Mouse (Mus musculus) neural tube, embryonic 11.5 days (tissue): Measurements from ENCODE around the gene Tmc8. TPM values are rescaled to one million over a fixed set of nuclear protein-coding genes. Genes with fewer than 3 reads are reported as not detected.
"Not testable (repeated sequence)": the region's sequence is repeated elsewhere in the genome, so short reads cannot be mapped to it uniquely, and the experiment has no call there.

Experiments used
- ATAC-seq: fragments of 200-750 bp; cut with Nextera tagmentation; 2 replicates; pipeline ENCODE4 v1.8.0; 2017; ENCODE audit warnings: moderate number of reproducible peaks, mild to moderate bottlenecking, moderate TSS enrichment, moderate library complexity; ENCODE audit not compliant: insufficient read depth, low FRiP score, low TSS enrichment
- DNase-seq: peaks from one replicate; pipeline ENCODE4 v3.0.0-alpha.2; 2015; ENCODE audit warnings: low spot score
- H3K27ac ChIP-seq: fragments of 300-500 bp; sonication (generic); 2 replicates; pipeline ENCODE4 v1.5.1; 2014; ENCODE audit warnings: low read depth, mild to moderate bottlenecking, low read length
- H3K27me3 ChIP-seq: fragments of 300-500 bp; sonication (generic); 2 replicates; pipeline ENCODE4 v1.6.1; 2014; ENCODE audit warnings: mild to moderate bottlenecking, low read length, mixed read lengths; ENCODE audit not compliant: control insufficient read depth, insufficient read depth
- H3K36me3 ChIP-seq: fragments of 300-500 bp; sonication (generic); 2 replicates; pipeline ENCODE4 v1.6.1; 2014; ENCODE audit warnings: mild to moderate bottlenecking, low read length, moderate library complexity, mixed read lengths; ENCODE audit not compliant: control insufficient read depth, insufficient read depth
- H3K4me1 ChIP-seq: fragments of 300-500 bp; sonication (generic); 2 replicates; pipeline ENCODE4 v1.6.1; 2014; ENCODE audit warnings: low read length, mixed read lengths; ENCODE audit not compliant: control insufficient read depth, insufficient read depth
- H3K4me2 ChIP-seq: fragments of 300-500 bp; sonication (generic); 2 replicates; pipeline ENCODE4 v1.6.1; 2014; ENCODE audit warnings: low read depth, mild to moderate bottlenecking, moderate library complexity
- H3K4me3 ChIP-seq: fragments of 300-500 bp; sonication (generic); 2 replicates; pipeline ENCODE4 v1.5.1; 2014; ENCODE audit warnings: low read depth, low read length
- H3K9ac ChIP-seq: fragments of 300-500 bp; sonication (generic); 2 replicates; pipeline ENCODE4 v1.6.1; 2014; ENCODE audit warnings: mild to moderate bottlenecking, low read length
- H3K9me3 ChIP-seq: fragments of 300-500 bp; sonication (generic); 2 replicates; pipeline ENCODE4 v1.6.1; 2016; ENCODE audit warnings: low read length; ENCODE audit not compliant: control insufficient read depth
- WGBS: fragments of 180-500 bp; shearing (Covaris S2); extraction: QIAGEN DNeasy Blood & Tissue Kit; methylation state at CpG from one replicate; pipeline ENCODE4 v1.1.7; 2014; 5-methylcytosine and 5-hydroxymethylcytosine counted together
- polyA plus RNA-seq: library from polyadenylated mRNA; unstranded; fragments of >200 nt; fragmentation: Nextera tagmentation; extraction: Ambion mirVana; gene quantifications from 2 replicates; pipeline ENCODE4 v1.2.1, GENCODE M21; 2014

Tmc8 gene
- polyA plus RNA-seq, 1 experiment from 2014 or later: 1.8 TPM

- peak within 1 kb of the TSS; percentile 65 for H3K9ac ChIP-seq
- DNase-seq (peak; percentile 88), ATAC-seq (peak; percentile 53)
- no peaks in the 10 kb centered on the region for H3K9me3 ChIP-seq
- H3K4me1 ChIP-seq: peaks cover 11% of the 10 kb centered on the region
- peaks cover 9% of the 10 kb centered on the region for H3K36me3 ChIP-seq
- H3K4me2 ChIP-seq: peak within 1 kb of the TSS; percentile 100
- H3K27me3 ChIP-seq: no peaks in the 10 kb centered on the region
- H3K4me3 ChIP-seq: peak within 1 kb of the TSS; percentile 55
- H3K27ac ChIP-seq: no peak within 1 kb of the TSS
- under 1% methylated on average over 55 of the region's 75 CpGs for WGBS
Measured at GRCm38 (mm10) chr11:117809407-117810311, 27.8 kb downstream of the Tmc8 start, which contains the start of the genes Gm20708 and Syngr2. Gene Gm20708 (plus strand): TSS chr11:117809668. Gene Syngr2 (plus strand): TSS chr11:117809668.

GRCm38 (mm10) chr11:117810401-117811046, 28.6 kb downstream of the Tmc8 start:
- WGBS: under 1% methylated on average over 21 of the region's 21 CpGs
- Histone ChIP-seq H3K27me3 (no peaks in the 10 kb centered on the region), H3K4me1 (peaks cover 11% of the 10 kb centered on the region), H3K9ac (peak overlapping the region; percentile 65), H3K9me3 (no peaks in the 10 kb centered on the region), H3K4me2 (peak overlapping the region; percentile 100), H3K4me3 (peak overlapping the region; percentile 55), H3K27ac (no peak overlapping the region), H3K36me3 (peaks cover 10% of the 10 kb centered on the region)
- ATAC-seq: peak; percentile 67
- DNase-seq: peak; percentile 81

DNA sequence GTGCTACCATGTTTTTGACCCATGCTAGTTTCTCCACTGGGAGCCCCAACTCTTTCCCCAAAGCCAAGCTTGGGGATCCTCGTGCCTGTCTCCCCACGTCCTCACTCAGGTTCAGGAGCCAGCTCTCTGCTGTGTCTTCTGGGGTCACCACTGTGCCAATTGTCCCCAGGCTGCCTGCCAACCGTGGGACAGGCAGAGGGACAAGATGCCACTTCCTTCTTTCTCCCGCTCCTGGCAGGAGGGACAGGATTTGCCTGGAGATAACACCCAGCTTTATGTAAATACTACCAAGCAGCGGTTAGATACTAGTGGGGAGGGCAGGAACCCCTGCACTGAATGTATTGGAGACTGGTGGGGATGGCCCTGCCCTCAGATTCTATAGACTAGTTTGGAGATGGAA, 32.0 kb downstream of the Tmc8 start:
- H3K4me1 ChIP-seq: peaks cover 11% of the 10 kb centered on the region
- H3K9me3 ChIP-seq: no peaks in the 10 kb centered on the region
- no peak overlapping the region for H3K9ac ChIP-seq
- peaks cover 14% of the 10 kb centered on the region for H3K36me3 ChIP-seq
- no peak overlapping the region for H3K4me2 ChIP-seq
- H3K4me3 ChIP-seq: no peak overlapping the region
- H3K27me3 ChIP-seq: no peaks in the 10 kb centered on the region
- no peak for DNase-seq
- no peak overlapping the region for H3K27ac ChIP-seq
- 89% methylated on average over 5 of the region's 5 CpGs for WGBS
- ATAC-seq: no peak

DNA sequence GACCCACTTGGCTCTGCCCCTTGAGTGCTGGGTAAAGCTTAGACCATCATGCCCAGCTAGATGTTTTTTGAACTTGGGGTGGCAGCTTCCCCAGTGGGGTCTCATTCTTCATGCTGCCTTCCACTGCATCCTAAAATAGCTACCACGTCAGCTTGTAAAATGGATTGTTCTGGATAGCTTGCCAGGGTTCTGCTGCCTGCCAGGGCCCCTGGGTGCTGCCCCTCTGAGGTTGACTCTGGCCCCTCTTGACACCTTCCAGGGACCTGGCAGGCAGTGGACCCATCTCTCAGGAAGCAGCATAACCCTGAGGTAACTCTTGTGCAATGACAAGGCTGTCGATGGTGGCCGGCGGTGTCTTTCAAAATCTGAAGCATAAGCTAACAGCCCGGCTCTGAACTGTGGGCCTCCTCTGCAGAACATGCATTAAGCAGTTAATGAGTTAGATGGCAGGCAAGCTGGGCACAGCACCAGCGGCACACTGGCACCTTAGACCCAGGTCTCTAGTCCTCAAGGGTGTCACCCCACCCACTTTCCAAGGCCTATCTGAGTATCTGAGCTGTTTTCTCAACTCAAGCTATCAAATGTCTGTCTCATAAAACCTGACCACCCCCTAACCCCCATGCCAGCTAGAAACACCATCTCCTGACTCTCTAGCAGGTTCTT, 33.0 kb downstream of the Tmc8 start:
- Histone ChIP-seq H3K9ac (no peak overlapping the region), H3K27ac (no peak overlapping the region), H3K36me3 (peaks cover 14% of the 10 kb centered on the region), H3K4me2 (no peak overlapping the region), H3K4me1 (peaks cover 10% of the 10 kb centered on the region), H3K4me3 (no peak overlapping the region), H3K27me3 (no peaks in the 10 kb centered on the region), H3K9me3 (no peaks in the 10 kb centered on the region)
- DNase-seq: no peak
- ATAC-seq: no peak
- 95% methylated on average over 6 of the region's 6 CpGs for WGBS

DNA sequence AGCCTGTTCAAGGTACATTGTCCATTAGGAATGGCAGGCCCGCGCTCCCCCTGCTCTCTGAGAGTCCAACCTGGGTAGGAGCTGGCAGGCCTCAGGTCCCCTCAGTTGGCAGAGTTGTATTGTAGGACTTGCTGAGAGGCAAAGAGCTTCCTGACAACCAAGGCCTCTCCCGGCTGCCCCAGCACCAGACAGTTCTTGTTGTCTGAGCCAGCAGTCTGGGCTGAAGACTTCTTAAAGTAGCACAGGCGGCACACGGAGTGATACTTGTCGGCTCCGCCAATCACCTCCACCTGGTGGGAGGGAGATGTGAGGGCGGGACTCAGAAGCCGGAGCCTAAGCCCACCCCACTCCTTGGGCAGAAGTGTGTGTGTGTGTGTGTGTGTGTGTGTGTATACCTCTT, 34.0 kb downstream of the Tmc8 start:
- peaks cover 14% of the 10 kb centered on the region for H3K36me3 ChIP-seq
- H3K27ac ChIP-seq, ATAC-seq: not testable (repeated sequence)

DNA sequence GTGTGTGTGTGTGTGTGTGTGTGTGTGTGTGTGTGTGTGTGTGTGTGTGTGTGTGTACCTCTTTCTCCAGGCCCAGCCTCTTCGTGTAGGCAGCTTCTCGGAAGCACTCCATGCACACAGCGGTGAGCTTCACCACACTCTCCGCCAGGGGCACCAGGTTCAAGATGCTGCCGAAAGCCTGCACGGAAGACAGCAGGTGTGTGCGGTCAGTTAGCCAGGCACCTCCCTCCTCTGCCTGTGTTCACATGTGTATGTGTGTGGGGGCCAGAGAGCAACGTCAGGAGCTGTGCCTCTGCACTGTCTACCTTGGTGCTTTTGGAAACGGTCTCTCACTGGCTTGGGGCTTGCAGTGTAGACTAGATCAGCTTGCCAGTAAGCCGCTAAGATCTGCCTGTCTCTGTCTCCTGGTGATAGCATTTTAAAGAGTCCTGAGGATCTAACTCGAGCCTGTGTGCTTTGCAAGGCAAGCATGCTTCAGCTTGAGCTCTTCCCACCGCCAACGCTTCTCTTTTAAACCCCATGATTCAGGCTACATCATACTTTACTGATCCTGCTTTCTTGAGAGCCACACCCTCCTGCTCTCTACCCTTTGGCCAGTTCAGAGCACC, 34.6 kb downstream of the Tmc8 start:
- no peak overlapping the region for H3K9ac ChIP-seq
- DNase-seq (no peak), ATAC-seq (no peak)
- H3K4me3 ChIP-seq: no peak overlapping the region
- no peaks in the 10 kb centered on the region for H3K27me3 ChIP-seq
- no peak overlapping the region for H3K27ac ChIP-seq
- peaks cover 14% of the 10 kb centered on the region for H3K36me3 ChIP-seq
- H3K4me2 ChIP-seq: no peak overlapping the region
- WGBS: 90% methylated on average over 13 of the region's 13 CpGs
- H3K4me1 ChIP-seq: no peaks in the 10 kb centered on the region
- no peaks in the 10 kb centered on the region for H3K9me3 ChIP-seq

More for the DNA sequence above, 34.0 kb downstream of the Tmc8 start:
- WGBS: 94% methylated on average over 9 of the region's 9 CpGs
- DNase-seq, H3K9me3 ChIP-seq, H3K4me3 ChIP-seq, H3K9ac ChIP-seq, H3K4me2 ChIP-seq, H3K27me3 ChIP-seq, H3K4me1 ChIP-seq: not testable (repeated sequence)

DNA sequence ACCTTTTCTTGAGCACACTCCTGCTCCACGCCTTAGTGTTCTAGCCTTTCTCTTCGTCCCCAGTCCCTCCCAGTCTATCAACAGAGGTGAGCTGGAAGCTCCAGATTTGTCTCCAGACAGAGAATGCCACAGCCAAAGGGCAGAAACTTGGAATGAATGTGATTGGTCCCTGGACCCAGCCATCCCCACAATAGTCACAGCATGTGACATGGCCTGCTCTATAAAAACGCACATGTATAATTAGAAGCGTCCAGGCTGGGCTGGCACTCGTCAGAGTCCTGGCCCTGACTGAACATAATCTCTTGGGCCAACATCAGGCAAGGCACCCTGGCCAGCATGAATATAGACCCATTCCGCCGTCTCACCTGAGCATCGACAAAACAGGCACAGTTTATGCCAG, 37.2 kb downstream of the Tmc8 start:
- no peaks in the 10 kb centered on the region for H3K27me3 ChIP-seq
- no peak overlapping the region for H3K4me2 ChIP-seq
- no peaks in the 10 kb centered on the region for H3K9me3 ChIP-seq
- no peak overlapping the region for H3K9ac ChIP-seq
- peaks cover 1% of the 10 kb centered on the region; the same call in 1 of the 2 replicates for H3K4me1 ChIP-seq
- no peak overlapping the region for H3K27ac ChIP-seq
- H3K36me3 ChIP-seq: peaks cover 8% of the 10 kb centered on the region
- WGBS: 79% methylated on average over 8 of the region's 8 CpGs
- ATAC-seq: no peak
- no peak overlapping the region for H3K4me3 ChIP-seq
- no peak for DNase-seq

DNA sequence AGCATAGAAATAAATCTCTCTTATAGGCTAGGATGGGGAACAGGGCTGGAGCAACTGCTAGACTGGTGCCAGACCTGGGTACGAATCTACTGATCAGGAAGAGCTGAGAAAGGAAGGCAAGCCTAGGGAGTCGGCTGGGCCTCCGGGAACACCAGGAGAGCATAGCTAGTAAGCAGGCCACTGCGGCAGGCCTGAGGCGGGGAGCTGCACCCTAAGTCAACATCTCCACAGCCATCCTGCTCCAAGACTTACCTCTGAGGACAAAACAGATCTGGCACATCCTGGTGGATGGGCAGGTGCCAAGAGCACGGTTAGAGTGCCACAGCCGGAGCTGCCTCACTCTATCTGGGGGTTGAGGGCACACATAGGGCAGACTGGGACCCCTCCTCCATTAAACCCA, 38.3 kb downstream of the Tmc8 start:
- peaks cover 4% of the 10 kb centered on the region; the same call in 1 of the 2 replicates for H3K36me3 ChIP-seq
- H3K9me3 ChIP-seq: no peaks in the 10 kb centered on the region
- no peak overlapping the region for H3K27ac ChIP-seq
- WGBS: 100% methylated on average over 7 of the region's 7 CpGs
- DNase-seq (no peak), ATAC-seq (no peak)
- no peak overlapping the region for H3K4me2 ChIP-seq
- H3K9ac ChIP-seq: no peak overlapping the region
- H3K4me1 ChIP-seq: peaks cover 9% of the 10 kb centered on the region
- no peak overlapping the region for H3K4me3 ChIP-seq
- H3K27me3 ChIP-seq: no peaks in the 10 kb centered on the region
